Comparison of ENCODE assay signal across 8 mouse cellular contexts in the genomic region with DNA sequence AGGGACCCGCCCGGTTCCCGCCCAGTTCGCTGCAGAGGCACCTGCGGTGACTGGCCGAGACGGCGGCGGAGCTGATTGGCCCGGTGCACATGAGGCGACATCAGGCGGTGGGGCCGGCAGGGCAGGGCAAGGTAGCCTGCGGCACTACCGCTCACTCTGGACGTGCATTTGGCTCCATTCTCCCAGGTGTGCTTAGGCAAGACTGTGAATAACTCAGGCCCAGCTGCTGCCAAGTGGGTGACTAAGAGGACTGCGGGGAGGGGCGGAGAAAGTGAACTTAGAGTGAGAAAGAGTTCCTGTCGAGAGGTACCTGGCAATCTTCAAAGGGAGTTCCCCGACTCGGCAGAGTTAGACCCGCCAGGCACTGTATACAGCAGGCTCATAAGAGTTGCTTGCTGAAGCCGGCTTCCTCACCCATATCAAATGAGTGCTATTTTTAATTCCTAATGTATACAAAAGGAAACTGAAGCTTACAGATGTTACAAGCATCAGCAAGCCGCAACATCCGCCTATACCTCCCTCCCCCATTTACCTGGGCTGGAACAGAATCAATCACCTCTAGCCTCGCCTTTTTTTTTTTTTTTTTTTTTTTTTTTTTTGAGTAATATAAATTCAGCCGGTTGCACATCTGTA. TPM values are rescaled to one million over a fixed set of nuclear protein-coding genes. Genes with fewer than 3 reads are reported as not detected.
DNase-seq lines count a peak whose midpoint lies in the region; ATAC-seq and TF ChIP-seq lines count a peak whose summit lies in the region.

No protein-coding gene starts in this region.

- no peaks in the 10 kb centered on the region for H3K36me3 ChIP-seq in embryonic facial prominence, embryonic 15.5 days
- H3K36me3 ChIP-seq in heart, embryonic 15.5 days: no peaks in the 10 kb centered on the region
- H3K36me3 ChIP-seq in kidney, postnatal 0 days (ENCODE audit: insufficient read depth, low read length): no peaks in the 10 kb centered on the region
- H3K36me3 ChIP-seq in lung, embryonic 15.5 days: no peaks in the 10 kb centered on the region
- no peaks in the 10 kb centered on the region for H3K36me3 ChIP-seq in thymus, adult 2 months (ENCODE audit: control insufficient read depth, insufficient read depth, low read length)

- peak overlapping the region; percentile 86 for H3K27ac ChIP-seq in embryonic facial prominence, embryonic 15.5 days (replicated peaks)
- peak overlapping the region; percentile 72; the same call in 1 of the 2 replicates for H3K27ac ChIP-seq in heart, embryonic 15.5 days
- peak overlapping the region; percentile 86 for H3K27ac ChIP-seq in kidney, postnatal 0 days
- peak overlapping the region; percentile 85 for H3K27ac ChIP-seq in lung, embryonic 15.5 days
- peak overlapping the region; percentile 0; the same call in 1 of the 2 replicates for H3K27ac ChIP-seq in thymus, adult 2 months (ENCODE audit: control insufficient read depth, insufficient read depth, low read length)

- TF ChIP-seq POLR2A in thymus, adult 2 months (IDR thresholded peaks at IDR 0.05; ENCODE audit: control insufficient read depth, extremely low read depth, insufficient read depth, low read length, poor library complexity): no peak

- TF ChIP-seq CTCF in kidney, postnatal 0 days (IDR thresholded peaks at IDR 0.05; ENCODE audit: low read depth): no peak
- no peak for TF ChIP-seq CTCF in thymus, adult 2 months (IDR thresholded peaks at IDR 0.05; ENCODE audit: borderline replicate concordance, control insufficient read depth, extremely low read depth, insufficient read depth, low read length, poor library complexity)

- WGBS in embryonic facial prominence, embryonic 15.5 days: under 1% methylated on average over 27 of the region's 27 CpGs
- 2% methylated on average over 27 of the region's 27 CpGs for WGBS in heart, embryonic 15.5 days
- 2% methylated on average over 27 of the region's 27 CpGs for WGBS in kidney, postnatal 0 days
- WGBS in lung, embryonic 15.5 days: 2% methylated on average over 27 of the region's 27 CpGs
- under 1% methylated on average over 27 of the region's 27 CpGs for WGBS in thymus, adult 2 months

- H3K4me2 ChIP-seq in embryonic facial prominence, embryonic 15.5 days (replicated peaks): peak overlapping the region; percentile 51
- peak overlapping the region; percentile 74 for H3K4me2 ChIP-seq in heart, embryonic 15.5 days
- H3K4me2 ChIP-seq in kidney, postnatal 0 days (ENCODE audit: low read length): peak overlapping the region; percentile 54
- peak overlapping the region; percentile 52 for H3K4me2 ChIP-seq in lung, embryonic 15.5 days

- H3K27me3 ChIP-seq in embryonic facial prominence, embryonic 15.5 days: no peaks in the 10 kb centered on the region
- peaks cover 3% of the 10 kb centered on the region; the same call in 1 of the 2 replicates for H3K27me3 ChIP-seq in heart, embryonic 15.5 days
- no peaks in the 10 kb centered on the region for H3K27me3 ChIP-seq in kidney, postnatal 0 days (ENCODE audit: insufficient read depth, low read length)
- H3K27me3 ChIP-seq in lung, embryonic 15.5 days: no peaks in the 10 kb centered on the region
- H3K27me3 ChIP-seq in thymus, adult 2 months (ENCODE audit: control insufficient read depth, insufficient read depth, low read length): no peaks in the 10 kb centered on the region

- H3K9ac ChIP-seq in embryonic facial prominence, embryonic 15.5 days: no peak overlapping the region
- peak overlapping the region; percentile 23 for H3K9ac ChIP-seq in heart, embryonic 15.5 days
- H3K9ac ChIP-seq in kidney, postnatal 0 days (ENCODE audit: low read depth, low read length): peak overlapping the region; percentile 44
- H3K9ac ChIP-seq in lung, embryonic 15.5 days: no peak overlapping the region

- H3K4me3 ChIP-seq in embryonic facial prominence, embryonic 15.5 days (replicated peaks): peak overlapping the region; percentile 24
- peak overlapping the region; percentile 43 for H3K4me3 ChIP-seq in heart, embryonic 15.5 days
- H3K4me3 ChIP-seq in kidney, postnatal 0 days (replicated peaks; ENCODE audit: low read depth, low read length): peak overlapping the region; percentile 19
- H3K4me3 ChIP-seq in lung, embryonic 15.5 days: peak overlapping the region; percentile 30
- peak overlapping the region; percentile 35 for H3K4me3 ChIP-seq in thymus, adult 2 months (ENCODE audit: control insufficient read depth, insufficient read depth, low read length)

- ATAC-seq in embryonic facial prominence, embryonic 15.5 days (ENCODE audit: insufficient number of reproducible peaks, low FRiP score, low TSS enrichment, low read depth): peak; percentile 91
- peak; percentile 78 for ATAC-seq in heart, embryonic 15.5 days (replicated peaks; ENCODE audit: insufficient number of reproducible peaks, insufficient read depth, low FRiP score, low read depth)
- ATAC-seq in kidney, postnatal 0 days (replicated peaks; ENCODE audit: low FRiP score, low read depth): peak; percentile 96
- ATAC-seq in lung, embryonic 15.5 days (ENCODE audit: borderline replicate concordance, extremely low read depth, low FRiP score, low TSS enrichment): peak; percentile 95
- ATAC-seq in neutrophil, adult 5-6 weeks (ENCODE audit: extremely low read depth, insufficient number of reproducible peaks, low FRiP score, poor library complexity, severe bottlenecking): peak; percentile 83

- peak; percentile 70 for DNase-seq in 3T3-L1 (ENCODE audit: low read depth, low spot score)
- peak; percentile 14 for DNase-seq in adrenal gland, adult 8-10 months
- DNase-seq in kidney, postnatal 0 days (ENCODE audit: low spot score): peak; percentile 68
- peak; percentile 79 for DNase-seq in thymus, adult 2 months

- no peaks in the 10 kb centered on the region for H3K9me3 ChIP-seq in embryonic facial prominence, embryonic 15.5 days (replicated peaks)
- H3K9me3 ChIP-seq in heart, embryonic 15.5 days (replicated peaks): no peaks in the 10 kb centered on the region
- H3K9me3 ChIP-seq in kidney, postnatal 0 days (replicated peaks; ENCODE audit: low read length): no peaks in the 10 kb centered on the region
- no peaks in the 10 kb centered on the region for H3K9me3 ChIP-seq in lung, embryonic 15.5 days

- peaks cover 18% of the 10 kb centered on the region; the same call in 1 of the 2 replicates for H3K4me1 ChIP-seq in embryonic facial prominence, embryonic 15.5 days
- peaks cover 9% of the 10 kb centered on the region for H3K4me1 ChIP-seq in heart, embryonic 15.5 days (replicated peaks)
- H3K4me1 ChIP-seq in kidney, postnatal 0 days (replicated peaks; ENCODE audit: insufficient read depth, low read length): peaks cover 16% of the 10 kb centered on the region
- peaks cover 22% of the 10 kb centered on the region for H3K4me1 ChIP-seq in lung, embryonic 15.5 days
- H3K4me1 ChIP-seq in thymus, adult 2 months (replicated peaks; ENCODE audit: control insufficient read depth, insufficient read depth, low read length): peaks cover 15% of the 10 kb centered on the region

RNA-seq across cellular contexts. Expression of a gene that starts 33.4 kb away (rescaled TPM):
- not detected for total RNA-seq in adrenal gland, adult 8-10 months (2022)
- 85.4 and 88.2 TPM in 2 replicates for polyA plus RNA-seq in embryonic facial prominence, embryonic 15.5 days (2015; fragmentation: Nextera tagmentation; extraction: Ambion mirVana)
- polyA plus RNA-seq in heart, embryonic 15.5 days (2015; fragmentation: Nextera tagmentation; extraction: Ambion mirVana): 1.8 and 5.8 TPM in 2 replicates
- polyA plus RNA-seq in kidney, postnatal 0 days (2015; fragmentation: Nextera tagmentation; extraction: Ambion mirVana): 12.8 and 21.1 TPM in 2 replicates
- 22.6 and 27.0 TPM in 2 replicates for polyA plus RNA-seq in lung, embryonic 15.5 days (2015; fragmentation: Nextera tagmentation; extraction: Ambion mirVana)
- not detected in 2 replicates for total RNA-seq in neutrophil, adult 5-6 weeks (2017)
- polyA plus RNA-seq in thymus, adult 2 months (2012; rRNA removed): 0.69 and 0.78 TPM in 2 replicates

RNA-seq across cellular contexts. Expression of a gene that starts 35.3 kb away (rescaled TPM):
- total RNA-seq in adrenal gland, adult 8-10 months (2022): 10 to 100 TPM; 14.7 to 17.1 (median 15.1) TPM
- 1.4 TPM in 1 of 2 replicates, not detected in the other for polyA plus RNA-seq in embryonic facial prominence, embryonic 15.5 days (2015; fragmentation: Nextera tagmentation; extraction: Ambion mirVana)
- polyA plus RNA-seq in heart, embryonic 15.5 days (2015; fragmentation: Nextera tagmentation; extraction: Ambion mirVana): 0.27 and 0.39 TPM in 2 replicates
- polyA plus RNA-seq in kidney, postnatal 0 days (2015; fragmentation: Nextera tagmentation; extraction: Ambion mirVana): not detected in 2 replicates
- polyA plus RNA-seq in lung, embryonic 15.5 days (2015; fragmentation: Nextera tagmentation; extraction: Ambion mirVana): 0.42 TPM in 1 of 2 replicates, not detected in the other
- 2.6 and 3.2 TPM in 2 replicates for total RNA-seq in neutrophil, adult 5-6 weeks (2017)
- 1.9 and 2.5 TPM in 2 replicates for polyA plus RNA-seq in thymus, adult 2 months (2012; rRNA removed)

Comparison
In these comparisons a context has a peak if more than half of its experiments do, and no peak if none do; other contexts are left out.
1. Peak in every context shown above with its lines: DNase-seq, ATAC-seq, H3K4me3 ChIP-seq and H3K27ac ChIP-seq.
2. DNase-seq: peak in every context shown above with its lines; median percentile 79 in thymus, adult 2 months; 70 in 3T3-L1; 68 in kidney, postnatal 0 days; 14 in adrenal gland, adult 8-10 months.
3. H3K27ac ChIP-seq: peak in every context shown above with its lines; median percentile 86 in embryonic facial prominence, embryonic 15.5 days; 86 in kidney, postnatal 0 days; 85 in lung, embryonic 15.5 days; 72 in heart, embryonic 15.5 days; 0 in thymus, adult 2 months.
4. H3K9ac ChIP-seq: peak in heart, embryonic 15.5 days (single experiment) and kidney, postnatal 0 days (single experiment); none in embryonic facial prominence, embryonic 15.5 days (single experiment) and lung, embryonic 15.5 days (single experiment).